Mouse (Mus musculus) bone marrow macrophage, adult 2 months (primary cell): ENCODE results near the gene Ilkap. TPM values are rescaled to one million over a fixed set of nuclear protein-coding genes. Genes with fewer than 3 reads are reported as not detected.

Experiments used
- H3K27ac ChIP-seq: 2 replicates; pipeline ENCODE4 v1.5.1; 2012; ENCODE audit warnings: low read depth, low read length; ENCODE audit not compliant: insufficient read depth
- H3K4me1 ChIP-seq: 2 replicates; pipeline ENCODE4 v1.6.1; 2012; ENCODE audit warnings: low read length; ENCODE audit not compliant: control insufficient read depth, insufficient read depth
- H3K4me3 ChIP-seq: 2 replicates; pipeline ENCODE4 v1.5.1; 2012; ENCODE audit warnings: mild to moderate bottlenecking, low read length, moderate library complexity; ENCODE audit not compliant: insufficient read depth
- CTCF ChIP-seq: IDR thresholded peaks from 2 replicates; pipeline ENCODE4 v1.5.1; 2012; ENCODE audit warnings: low read depth, mild to moderate bottlenecking, low read length, moderate library complexity
- POLR2A ChIP-seq: IDR thresholded peaks from 2 replicates; pipeline ENCODE4 v1.6.1; 2012; ENCODE audit warnings: mild to moderate bottlenecking, low read depth, low read length, borderline replicate concordance
- polyA plus RNA-seq: library from polyadenylated mRNA; stranded (reverse); fragments of >200 nt; gene quantifications from 2 replicates; pipeline ENCODE4 v1.2.4, GENCODE M21; 2012; ENCODE audit not compliant: missing spikeins, insufficient read depth, insufficient read length

The Ilkap gene
- polyA plus RNA-seq, 1 experiment = 50.3 TPM

DNA sequence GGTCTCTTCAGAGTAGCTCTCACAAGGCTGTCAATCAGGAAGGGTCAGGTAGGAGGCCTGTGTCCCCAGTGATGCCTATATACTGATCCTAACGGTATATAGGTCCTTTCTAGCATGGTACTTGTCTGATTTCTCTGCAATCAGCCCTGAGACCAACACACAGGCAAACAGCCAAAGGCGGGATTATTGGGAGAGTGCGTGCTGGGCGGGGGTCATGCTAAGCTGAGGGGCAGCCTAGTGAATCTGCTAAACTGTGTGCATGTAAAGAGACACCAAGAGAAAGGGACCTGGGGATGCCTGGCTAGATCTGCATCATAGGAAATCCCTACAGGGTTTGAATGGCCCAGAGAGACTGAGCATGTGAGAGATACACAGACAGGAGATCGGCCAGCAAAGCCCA, 16.7 kb upstream of the Ilkap start:
- peaks cover 6% of the 10 kb centered on the region; the same call in 1 of the 2 replicates for H3K4me1 ChIP-seq
- H3K4me3 ChIP-seq = no peak overlapping the region
- TF ChIP-seq CTCF = no peak
- TF ChIP-seq POLR2A = no peak
- no peak overlapping the region for H3K27ac ChIP-seq

DNA sequence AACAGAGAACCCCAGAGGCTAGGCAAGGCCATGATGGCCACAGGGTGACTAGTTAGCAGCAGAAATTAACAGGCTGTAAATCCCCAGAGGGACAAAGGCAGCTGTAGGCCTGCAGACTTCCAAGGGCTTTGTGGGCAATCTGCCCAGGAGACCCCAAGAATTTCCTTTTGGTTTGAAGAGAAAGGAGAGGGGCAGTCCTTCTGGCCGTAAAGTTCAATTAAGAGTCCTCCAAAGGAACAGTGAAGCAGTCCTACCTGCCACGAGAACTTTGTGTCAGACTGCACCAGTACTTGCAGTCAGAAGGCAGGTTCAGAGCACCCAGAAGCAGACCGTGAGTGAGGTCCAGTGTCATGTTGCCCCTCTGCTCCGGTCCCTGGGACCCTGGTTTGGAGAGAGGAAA, 16.3 kb upstream of the Ilkap start:
- Histone ChIP-seq H3K4me1 (peaks cover 6% of the 10 kb centered on the region; the same call in 1 of the 2 replicates), H3K27ac (no peak overlapping the region)

DNA sequence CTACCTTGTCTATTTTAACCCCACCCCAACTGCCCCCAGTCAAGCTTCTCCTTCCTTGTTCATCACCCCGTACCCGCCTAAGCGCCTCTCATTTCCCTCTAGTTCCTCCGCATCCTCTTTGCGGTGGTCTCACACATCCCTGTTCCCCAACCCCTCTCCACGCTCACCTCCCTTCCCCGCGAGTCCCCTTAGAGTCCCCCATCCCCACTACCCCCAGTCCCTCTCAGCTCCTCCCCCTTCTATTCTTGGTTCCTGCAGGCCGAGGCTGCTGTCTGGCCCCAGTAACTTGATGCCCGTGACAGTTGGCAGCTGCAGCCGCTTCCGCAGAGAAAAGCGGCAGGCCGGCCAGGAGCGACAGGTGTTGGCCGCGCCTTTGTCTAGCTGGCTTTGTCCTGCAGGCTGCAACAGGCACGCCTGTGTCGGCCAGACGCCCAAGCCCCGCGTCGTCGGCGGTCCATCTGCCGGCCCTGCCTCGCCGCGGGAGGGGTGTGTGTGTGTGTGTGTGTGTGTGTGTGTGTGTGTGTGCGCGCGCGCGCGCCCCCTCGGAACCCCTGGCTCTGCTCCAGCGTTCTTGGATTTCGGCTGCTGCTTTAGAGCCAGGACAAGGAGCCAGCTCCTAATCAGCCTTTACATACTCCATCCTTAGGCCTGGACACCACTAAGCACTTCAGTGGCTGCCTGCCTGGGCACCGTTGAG, 15.4 kb upstream of the Ilkap start, which contains the start of gene Hes6:
Hes6 (minus strand) TSS at position 141 of the 697 bp plus-strand sequence.
- Histone ChIP-seq H3K27ac (peak within 1 kb of the TSS; percentile 34), H3K4me3 (peak within 1 kb of the TSS; percentile 76), H3K4me1 (peaks cover 6% of the 10 kb centered on the region; the same call in 1 of the 2 replicates)
- TF ChIP-seq POLR2A (no peak), CTCF (peak; percentile 7; the same call in 1 of the 2 replicates)

More for the DNA sequence above, 16.3 kb upstream of the Ilkap start:
- no peak overlapping the region for H3K4me3 ChIP-seq
- no peak for TF ChIP-seq CTCF
- no peak for TF ChIP-seq POLR2A

DNA sequence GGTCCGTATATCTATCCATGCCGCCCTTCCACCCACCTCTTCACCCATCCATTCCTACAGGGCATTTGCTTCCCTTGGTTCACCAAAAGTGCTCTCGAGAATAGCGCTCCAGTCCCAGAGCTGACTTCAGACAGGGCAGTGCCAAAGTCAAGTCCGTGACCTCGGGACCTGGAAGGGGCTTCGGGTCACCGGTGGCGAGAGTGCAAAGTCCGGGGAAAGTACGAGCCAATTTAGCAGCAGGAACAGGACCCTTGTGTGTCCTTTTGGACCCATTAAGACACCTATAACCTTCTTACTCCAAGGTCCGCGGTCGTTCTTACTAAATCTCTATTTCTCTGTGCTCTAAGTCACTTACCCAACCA, 14.9 kb upstream of the Ilkap start:
- peaks cover 6% of the 10 kb centered on the region; the same call in 1 of the 2 replicates for H3K4me1 ChIP-seq
- peak overlapping the region; percentile 34 for H3K27ac ChIP-seq

DNA sequence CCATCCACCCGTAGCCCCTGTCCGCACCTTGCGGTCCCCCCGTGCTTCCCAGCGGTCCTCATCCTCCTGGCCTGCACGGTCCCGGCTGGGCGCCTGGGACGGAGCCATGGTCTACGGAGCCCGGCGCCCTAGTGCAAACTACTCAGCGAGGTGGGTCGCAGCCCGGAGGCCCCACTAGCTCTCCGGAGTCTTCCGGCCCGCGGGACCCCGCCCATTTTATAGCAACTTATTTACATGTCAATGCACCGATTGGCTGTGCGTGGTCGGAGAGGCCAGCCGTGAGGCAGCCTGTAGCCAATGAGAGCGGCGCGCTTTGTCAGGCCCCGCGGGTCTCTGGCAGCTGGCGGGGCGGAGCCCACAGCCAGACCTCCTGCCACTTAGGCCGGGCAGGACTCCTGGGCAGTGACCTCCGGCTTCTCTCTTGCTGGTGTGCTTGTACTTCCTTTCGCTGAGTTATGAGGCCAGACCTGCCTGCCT, 14.5 kb upstream of the Ilkap start:
- Histone ChIP-seq H3K4me1 (peaks cover 6% of the 10 kb centered on the region; the same call in 1 of the 2 replicates), H3K4me3 (peak overlapping the region; percentile 76), H3K27ac (peak overlapping the region; percentile 34)
- TF ChIP-seq CTCF (no peak), POLR2A (no peak; the same call in 1 of the 2 replicates)

More for the DNA sequence above, 14.9 kb upstream of the Ilkap start:
- H3K4me3 ChIP-seq = peak overlapping the region; percentile 59
- TF ChIP-seq CTCF (no peak), POLR2A (no peak)

DNA sequence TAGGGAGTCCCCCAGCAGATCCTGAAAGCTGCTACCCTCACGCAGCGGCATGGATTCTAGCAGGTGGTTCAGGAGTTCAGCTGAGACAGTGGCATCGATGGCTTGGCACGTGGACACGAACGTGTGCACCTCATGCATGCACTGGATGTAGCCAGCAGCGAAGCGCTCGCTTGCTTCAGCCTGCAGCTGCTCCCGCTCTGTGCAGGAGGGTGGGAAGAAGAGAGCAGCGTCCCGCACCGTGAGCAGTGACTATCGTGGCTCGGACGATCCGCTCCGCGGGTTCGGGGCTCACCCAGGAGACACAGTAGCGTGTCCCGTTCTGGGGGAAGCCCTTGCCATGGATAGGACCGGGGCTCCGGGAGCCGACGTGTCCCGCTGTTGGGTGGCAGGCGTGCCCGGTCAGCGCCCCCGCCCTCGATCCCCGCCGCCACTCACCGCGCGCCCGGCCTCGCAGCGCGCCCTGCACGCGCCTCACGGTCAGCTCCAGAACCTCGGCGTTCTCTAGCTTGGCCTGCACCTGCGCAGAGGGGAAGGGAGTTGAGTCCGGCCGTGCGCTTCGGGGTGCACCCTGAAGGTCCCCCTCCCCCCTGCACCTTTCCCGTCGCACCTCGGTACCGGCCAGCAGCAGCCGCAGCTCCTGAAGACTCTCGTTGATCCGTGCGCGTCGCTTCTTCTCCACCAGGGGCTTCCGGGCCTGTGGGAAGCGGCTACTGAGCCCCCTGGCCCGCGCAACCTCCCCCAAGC, 13.8 kb upstream of the Ilkap start:
- no peak overlapping the region for H3K27ac ChIP-seq
- TF ChIP-seq POLR2A (no peak), CTCF (no peak)
- peak overlapping the region; percentile 76 for H3K4me3 ChIP-seq
- H3K4me1 ChIP-seq = peaks cover 6% of the 10 kb centered on the region; the same call in 1 of the 2 replicates

DNA sequence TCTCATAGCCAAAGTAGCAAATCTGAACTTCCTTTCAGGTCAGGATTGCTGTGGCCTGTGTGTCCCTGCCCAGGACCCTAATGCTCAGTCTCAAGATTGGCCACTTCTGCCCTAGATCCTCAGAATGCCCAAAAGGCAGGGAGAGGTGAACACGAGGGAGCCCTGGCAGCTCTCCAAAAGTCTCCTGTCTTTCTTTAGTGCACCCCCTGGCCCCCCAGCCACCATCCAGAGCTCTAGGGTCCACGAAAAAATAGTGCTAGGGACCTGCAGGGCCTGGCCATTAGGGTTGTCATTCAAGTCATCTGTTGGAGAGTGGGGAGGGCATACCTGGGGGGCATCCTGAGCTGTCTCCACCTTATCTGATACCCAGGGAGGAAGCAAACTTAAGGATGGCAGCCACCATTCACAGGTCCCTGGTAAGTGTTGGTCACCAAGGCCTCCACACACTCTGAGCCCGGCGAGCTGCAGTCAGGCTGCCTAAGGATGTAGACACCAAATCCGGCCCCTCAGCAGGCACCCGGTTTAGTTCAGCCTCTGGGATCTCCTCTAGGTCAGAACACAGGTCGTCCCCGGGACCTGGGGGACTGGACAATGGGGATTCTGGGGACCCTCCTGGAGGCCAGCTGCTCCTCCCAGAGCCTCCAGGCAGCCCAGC, 13.1 kb upstream of the Ilkap start:
- H3K27ac ChIP-seq = no peak overlapping the region
- TF ChIP-seq POLR2A = no peak
- no peak for TF ChIP-seq CTCF
- H3K4me3 ChIP-seq = peak overlapping the region; percentile 76

DNA sequence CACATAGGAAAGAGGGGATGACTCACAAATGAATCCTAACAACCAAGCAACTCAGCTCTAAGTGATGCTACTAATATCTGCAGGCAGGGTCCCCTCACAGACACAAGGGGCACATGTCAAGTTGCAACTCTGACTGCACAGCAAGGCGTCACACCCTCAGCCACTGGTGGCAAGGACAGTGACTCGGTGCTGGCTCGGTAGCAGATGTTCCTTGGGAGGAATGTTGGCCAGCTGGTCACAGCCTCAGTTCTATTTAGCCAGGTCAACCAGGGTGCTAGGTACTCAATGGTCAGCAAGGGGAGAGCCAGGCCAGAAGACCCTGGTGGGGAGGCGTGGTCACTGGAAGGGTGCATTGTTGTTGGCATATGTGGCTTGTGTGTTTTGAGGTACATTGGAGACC, 9.2 kb upstream of the Ilkap start:
- Histone ChIP-seq H3K4me1 (no peaks in the 10 kb centered on the region), H3K4me3 (no peak overlapping the region), H3K27ac (no peak overlapping the region)
- TF ChIP-seq POLR2A = no peak
- TF ChIP-seq CTCF = no peak

More for the DNA sequence above, 13.1 kb upstream of the Ilkap start:
- H3K4me1 ChIP-seq = peaks cover 6% of the 10 kb centered on the region; the same call in 1 of the 2 replicates

DNA sequence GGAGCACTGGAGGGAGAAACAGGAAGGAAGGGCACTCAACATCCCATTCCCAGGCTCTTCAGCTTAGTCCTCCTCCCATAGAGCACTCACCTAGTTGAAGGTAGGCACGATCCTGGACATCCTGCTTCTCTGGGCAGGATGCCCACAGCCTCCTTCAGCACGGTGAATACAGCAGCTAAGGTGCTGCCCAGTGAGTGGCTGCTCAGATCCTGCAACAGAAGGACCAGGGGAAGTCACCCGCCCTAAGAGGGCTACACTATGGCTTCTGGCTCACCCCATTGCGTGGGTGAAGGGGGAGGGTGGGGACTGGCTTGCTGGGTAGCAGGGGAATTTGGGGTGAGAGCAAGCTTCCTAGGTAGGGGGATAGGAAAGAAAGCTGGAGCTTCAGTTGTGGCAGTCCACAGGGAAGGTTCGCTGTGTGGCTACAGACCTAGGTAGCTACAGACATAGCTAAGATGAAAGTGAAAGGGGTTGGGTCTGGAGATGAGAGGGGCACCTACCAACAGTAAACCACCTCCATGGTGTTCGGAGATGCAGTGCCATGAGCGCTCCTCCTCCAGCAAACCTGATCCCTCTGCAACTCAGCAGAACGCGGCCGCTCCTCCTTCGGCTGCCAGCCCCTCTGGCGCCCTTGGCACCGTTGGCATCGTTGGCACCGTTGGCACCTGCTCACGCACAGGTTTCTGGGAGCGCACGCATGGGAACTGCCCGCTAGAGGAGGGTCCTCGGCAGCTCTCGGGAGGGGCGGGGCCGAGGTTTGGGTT, 7.0 kb upstream of the Ilkap start:
- Histone ChIP-seq H3K4me1 (no peaks in the 10 kb centered on the region), H3K4me3 (no peak overlapping the region), H3K27ac (no peak overlapping the region)
- no peak for TF ChIP-seq CTCF
- TF ChIP-seq POLR2A = no peak
